Mouse (Mus musculus) yolk sac, embryonic 10.5 days (tissue): ENCODE results near the gene Trf.
A peak's percentile ranks its signal among the peaks of the same experiment; 100 is the strongest.
"Not testable (repeated sequence)": the region's sequence is repeated elsewhere in the genome, so short reads cannot be mapped to it uniquely, and the experiment has no call there.

ENCODE experiments used
- DNase-seq: peaks from one replicate; pipeline ENCODE4 v3.0.0-alpha.2; 2017; ENCODE audit warnings: low spot score

Gene Trf

GRCm38 (mm10) chr9:103224721-103225120 is 5.5 kb downstream of the Trf start:
- peak; percentile 42 for DNase-seq

GRCm38 (mm10) chr9:103214281-103214680 is 16.0 kb downstream of the Trf start:
- no peak for DNase-seq

GRCm38 (mm10) chr9:103213631-103214030 is 16.6 kb downstream of the Trf start:
- DNase-seq = no peak

GRCm38 (mm10) chr9:103212654-103213420 is 17.4 kb downstream of the Trf start:
- DNase-seq = peak; percentile 20

- peak; percentile 24 for DNase-seq
Measured at GRCm38 (mm10) chr9:103208802-103209423, 21.3 kb downstream of the Trf start.

GRCm38 (mm10) chr9:103207846-103208245 is 22.4 kb downstream of the Trf start:
- peak; percentile 86 for DNase-seq

GRCm38 (mm10) chr9:103205786-103206185 is 24.5 kb downstream of the Trf start:
- peak; percentile 17 for DNase-seq

GRCm38 (mm10) chr9:103201561-103202260 is 28.5 kb downstream of the Trf start, which contains the start of gene Srprb:
Srprb (minus strand) TSS chr9:103202137.
- DNase-seq = peak; percentile 92

- DNase-seq = no peak
Measured at GRCm38 (mm10) chr9:103188416-103188815, 41.8 kb downstream of the Trf start.

- DNase-seq = no peak
Measured at GRCm38 (mm10) chr9:103186747-103187146, 43.5 kb downstream of the Trf start.

GRCm38 (mm10) chr9:103185946-103186345 is 44.3 kb downstream of the Trf start:
- DNase-seq = no peak

- no peak for DNase-seq
Measured at GRCm38 (mm10) chr9:103184855-103185254, 45.4 kb downstream of the Trf start.

GRCm38 (mm10) chr9:103181886-103182285 is 48.4 kb downstream of the Trf start:
- no peak for DNase-seq

- DNase-seq = peak; percentile 87
Measured at GRCm38 (mm10) chr9:103180807-103181565, 49.3 kb downstream of the Trf start.

- DNase-seq = no peak
Measured at GRCm38 (mm10) chr9:103180303-103180702, 49.9 kb downstream of the Trf start.

- DNase-seq = no peak
Measured at GRCm38 (mm10) chr9:103175692-103176091, 54.6 kb downstream of the Trf start.

GRCm38 (mm10) chr9:103174771-103175519 is 55.3 kb downstream of the Trf start:
- peak; percentile 38 for DNase-seq

GRCm38 (mm10) chr9:103168771-103169170 is 61.5 kb downstream of the Trf start:
- DNase-seq = no peak

- DNase-seq = no peak
Measured at GRCm38 (mm10) chr9:103168046-103168445, 62.2 kb downstream of the Trf start.

GRCm38 (mm10) chr9:103163806-103164205 is 66.4 kb downstream of the Trf start:
- no peak for DNase-seq

- DNase-seq = not testable (repeated sequence)
Measured at GRCm38 (mm10) chr9:103155158-103155557, 75.1 kb downstream of the Trf start.
